Mouse (Mus musculus) lung, adult 2 months (tissue): ENCODE measurements around the gene Btbd2.

Experiments
- CTCF ChIP-seq: fragments of 200-500 bp; IDR thresholded peaks from 2 replicates; pipeline ENCODE4 v1.5.1; 2011; ENCODE audit warnings: mild to moderate bottlenecking, low read length, control low read depth; ENCODE audit not compliant: insufficient read depth
- POLR2A ChIP-seq: fragments of 200-500 bp; IDR thresholded peaks from 2 replicates; pipeline ENCODE4 v1.6.1; 2011; ENCODE audit warnings: low read depth, mild to moderate bottlenecking, control low read depth, low read length, borderline replicate concordance; ENCODE audit errors: extremely low read depth

DNA sequence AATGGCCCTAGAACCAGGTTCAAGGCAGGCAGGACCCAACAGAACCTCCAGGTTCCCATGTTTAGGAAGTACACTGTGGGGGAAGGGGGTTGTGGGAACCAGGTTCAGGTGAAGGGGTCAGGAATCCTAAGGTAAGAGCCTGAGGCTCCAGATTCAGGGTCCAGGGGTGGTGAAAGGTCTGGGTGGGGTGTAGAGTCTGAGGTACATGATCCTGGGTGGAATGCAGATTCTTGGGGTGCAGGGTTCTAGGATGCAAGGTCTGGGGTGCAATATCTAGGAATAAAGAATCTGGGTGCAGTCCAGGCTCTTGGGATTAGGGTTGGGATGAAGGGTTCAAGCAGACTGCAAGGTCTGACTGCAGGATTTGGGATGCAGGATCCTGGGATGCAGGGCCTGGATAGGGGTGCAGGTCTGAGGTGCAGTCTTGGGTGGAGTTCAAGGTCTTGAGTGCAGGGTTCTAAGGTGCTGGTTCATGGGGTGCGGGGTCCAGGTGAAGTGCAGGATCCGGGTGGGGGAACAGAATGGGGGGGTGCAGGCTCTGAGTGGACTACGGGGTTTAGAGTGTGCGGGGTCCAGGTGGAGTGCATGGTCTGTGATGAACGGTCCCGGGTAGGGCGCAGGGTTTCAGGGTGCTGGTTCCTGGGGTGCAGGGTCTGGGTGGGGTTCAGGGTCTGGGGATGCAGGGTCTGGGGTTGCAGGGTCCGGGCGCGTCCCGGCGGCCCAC is 1.3 kb downstream of the Btbd2 start:
- no peak for TF ChIP-seq POLR2A
- no peak for TF ChIP-seq CTCF
